Mouse (Mus musculus): Measurements from ENCODE around the gene Eif4a3. TPM values are rescaled to one million over a fixed set of nuclear protein-coding genes. Genes with fewer than 3 reads are reported as not detected.

The Eif4a3 gene
- polyA plus RNA-seq (2012; fragmentation: generic; extraction: Trizol) = 349 TPM
- long read RNA-seq, experiment 1, transcript Eif4a3-206 (2 exons, 613 nt) = minor isoform, 7 of 303 reads
- long read RNA-seq, experiment 1, transcript Eif4a3-201 (12 exons, 1,509 nt) = major isoform, 269 of 303 reads
- long read RNA-seq, experiment 1, partial matches to known transcripts = 14 of 303 reads
- long read RNA-seq, experiment 1, other reads (novel, unspliced or antisense) = 11 of 303 reads
- long read RNA-seq, experiment 2, transcript Eif4a3-201 (12 exons, 1,509 nt) = major isoform, 1,400 of 1,437 reads
- long read RNA-seq, experiment 2, partial matches to known transcripts = 14 of 1,437 reads
- long read RNA-seq, experiment 2, other reads (novel, unspliced or antisense) = 22 of 1,437 reads

GRCm38 (mm10) chr11:119299391-119300245, at the start of gene Eif4a3:
TSS of gene Eif4a3 (minus strand) at chr11:119300089.
- peak within 1 kb of the TSS; percentile 95 for H3ac ChIP-seq (ENCODE audit: control insufficient read depth, insufficient read length, low read depth)
- peaks cover 40% of the 10 kb centered on the region for H3K79me3 ChIP-seq (ENCODE audit: low read depth)
- peaks cover 21% of the 10 kb centered on the region for H3K27me3 ChIP-seq (ENCODE audit: control insufficient read depth, insufficient read depth, insufficient read length)
- peak; percentile 75 for TF ChIP-seq MAX (IDR thresholded peaks at IDR 0.05)
- no peak for TF ChIP-seq FOSL1 (IDR thresholded peaks at IDR 0.05; ENCODE audit: insufficient read depth, low read length, poor library complexity, severe bottlenecking)
- H3K79me2 ChIP-seq (ENCODE audit: control insufficient read depth, insufficient read depth) = peaks cover 54% of the 10 kb centered on the region
- peak within 1 kb of the TSS; percentile 99 for H3K4me3 ChIP-seq (ENCODE audit: insufficient read depth, poor library complexity, severe bottlenecking)
- peaks cover 37% of the 10 kb centered on the region for H3K36me3 ChIP-seq (ENCODE audit: control insufficient read depth, insufficient read depth)

GRCm38 (mm10) chr11:119347125-119347524, 47.2 kb upstream of the Eif4a3 start:
- Histone ChIP-seq H3K27me3 (ENCODE audit: control insufficient read depth, insufficient read depth, insufficient read length) (peaks cover 36% of the 10 kb centered on the region), H3K4me3 (ENCODE audit: insufficient read depth, poor library complexity, severe bottlenecking) (no peak overlapping the region), H3K79me3 (ENCODE audit: low read depth) (no peaks in the 10 kb centered on the region), H3K79me2 (ENCODE audit: control insufficient read depth, insufficient read depth) (no peaks in the 10 kb centered on the region), H3ac (ENCODE audit: control insufficient read depth, insufficient read length, low read depth) (no peak overlapping the region), H3K36me3 (ENCODE audit: control insufficient read depth, insufficient read depth) (no peaks in the 10 kb centered on the region)
- TF ChIP-seq MAX (IDR thresholded peaks at IDR 0.05) (no peak), MYOD1 (IDR thresholded peaks at IDR 0.05; ENCODE audit: control insufficient read depth, insufficient read length, low read depth) (no peak)

DNA sequence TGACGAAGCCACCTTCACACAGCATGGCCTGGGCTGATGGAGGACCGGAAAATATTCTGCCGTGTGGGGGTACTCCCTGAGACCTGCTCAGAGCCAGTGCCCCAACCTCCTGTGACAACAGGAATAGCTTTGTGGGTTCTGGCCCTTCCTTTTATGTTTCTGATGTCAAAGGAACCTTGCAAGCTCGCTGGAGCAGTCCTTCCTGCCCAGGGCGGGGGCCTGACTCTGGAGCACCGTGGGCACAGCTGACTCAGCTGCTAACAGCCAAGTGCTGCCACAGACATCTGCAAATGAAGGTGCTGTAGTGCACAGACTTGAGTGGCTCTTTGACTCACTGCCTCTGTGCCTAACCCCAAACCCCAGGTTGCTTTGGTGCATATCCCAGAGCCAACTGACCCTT, 45.0 kb upstream of the Eif4a3 start:
- no peaks in the 10 kb centered on the region for H3K36me3 ChIP-seq (ENCODE audit: control insufficient read depth, insufficient read depth)
- no peak for TF ChIP-seq CEBPB (IDR thresholded peaks at IDR 0.05; ENCODE audit: low read depth)
- TF ChIP-seq MYOD1 (IDR thresholded peaks at IDR 0.05; ENCODE audit: control insufficient read depth, insufficient read length, low read depth) = no peak
- no peak for TF ChIP-seq USF1 (IDR thresholded peaks at IDR 0.05; ENCODE audit: low read depth)
- TF ChIP-seq MYOG (IDR thresholded peaks at IDR 0.05; ENCODE audit: control insufficient read depth, extremely low read depth, insufficient read length) = no peak
- TF ChIP-seq CTCF (IDR thresholded peaks at IDR 0.05; ENCODE audit: control insufficient read depth, insufficient read depth, insufficient read length) = no peak
- no peak for TF ChIP-seq MAX (IDR thresholded peaks at IDR 0.05)
- TF ChIP-seq FOSL1 (IDR thresholded peaks at IDR 0.05; ENCODE audit: insufficient read depth, low read length, poor library complexity, severe bottlenecking) = no peak
- no peak overlapping the region for H3K4me3 ChIP-seq (ENCODE audit: insufficient read depth, poor library complexity, severe bottlenecking)
- no peaks in the 10 kb centered on the region for H3K79me3 ChIP-seq (ENCODE audit: low read depth)
- no peaks in the 10 kb centered on the region for H3K79me2 ChIP-seq (ENCODE audit: control insufficient read depth, insufficient read depth)
- H3ac ChIP-seq (ENCODE audit: control insufficient read depth, insufficient read length, low read depth) = no peak overlapping the region
- peaks cover 38% of the 10 kb centered on the region for H3K27me3 ChIP-seq (ENCODE audit: control insufficient read depth, insufficient read depth, insufficient read length)

DNA sequence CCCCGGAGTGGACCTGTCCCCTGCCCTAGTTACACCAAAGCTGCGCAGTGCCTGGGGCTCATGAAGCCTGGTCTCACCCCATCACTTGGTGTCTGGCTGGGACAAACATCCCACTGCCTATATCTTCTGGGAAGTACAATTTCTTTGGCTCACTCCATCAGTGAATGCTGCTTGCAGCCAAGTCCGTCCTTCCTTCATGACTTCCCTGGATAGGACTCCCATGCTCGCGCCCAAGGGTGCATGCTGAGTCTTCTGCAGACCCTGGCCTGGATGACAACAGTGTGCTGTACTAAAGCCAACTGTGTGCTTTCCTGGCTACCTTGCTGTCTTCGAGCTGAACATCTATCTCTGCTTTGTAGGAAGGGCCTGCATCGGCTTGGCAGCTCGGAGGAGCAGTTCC, 44.3 kb upstream of the Eif4a3 start:
- Histone ChIP-seq H3K4me3 (ENCODE audit: insufficient read depth, poor library complexity, severe bottlenecking) (no peak overlapping the region), H3ac (ENCODE audit: control insufficient read depth, insufficient read length, low read depth) (no peak overlapping the region), H3K27me3 (ENCODE audit: control insufficient read depth, insufficient read depth, insufficient read length) (peaks cover 38% of the 10 kb centered on the region), H3K79me3 (ENCODE audit: low read depth) (no peaks in the 10 kb centered on the region), H3K79me2 (ENCODE audit: control insufficient read depth, insufficient read depth) (no peaks in the 10 kb centered on the region), H3K36me3 (ENCODE audit: control insufficient read depth, insufficient read depth) (no peaks in the 10 kb centered on the region)
- no peak for TF ChIP-seq MYOD1 (IDR thresholded peaks at IDR 0.05; ENCODE audit: control insufficient read depth, insufficient read length, low read depth)
- TF ChIP-seq MAX (IDR thresholded peaks at IDR 0.05) = no peak
- no peak for TF ChIP-seq CTCF (IDR thresholded peaks at IDR 0.05; ENCODE audit: control insufficient read depth, insufficient read depth, insufficient read length)
- TF ChIP-seq FOSL1 (IDR thresholded peaks at IDR 0.05; ENCODE audit: insufficient read depth, low read length, poor library complexity, severe bottlenecking) = no peak
- TF ChIP-seq MYOG (IDR thresholded peaks at IDR 0.05; ENCODE audit: control insufficient read depth, extremely low read depth, insufficient read length) = no peak
- TF ChIP-seq USF1 (IDR thresholded peaks at IDR 0.05; ENCODE audit: low read depth) = no peak
- TF ChIP-seq CEBPB (IDR thresholded peaks at IDR 0.05; ENCODE audit: low read depth) = no peak

- peak; percentile 60 for TF ChIP-seq CTCF (IDR thresholded peaks at IDR 0.05; ENCODE audit: control insufficient read depth, insufficient read depth, insufficient read length)
- no peak for TF ChIP-seq MYOD1 (IDR thresholded peaks at IDR 0.05; ENCODE audit: control insufficient read depth, insufficient read length, low read depth)
- H3K79me2 ChIP-seq (ENCODE audit: control insufficient read depth, insufficient read depth) = no peaks in the 10 kb centered on the region
These were observed 39.7 kb upstream of the Eif4a3 start for GRCm38 (mm10) chr11:119339637-119340036.

DNA sequence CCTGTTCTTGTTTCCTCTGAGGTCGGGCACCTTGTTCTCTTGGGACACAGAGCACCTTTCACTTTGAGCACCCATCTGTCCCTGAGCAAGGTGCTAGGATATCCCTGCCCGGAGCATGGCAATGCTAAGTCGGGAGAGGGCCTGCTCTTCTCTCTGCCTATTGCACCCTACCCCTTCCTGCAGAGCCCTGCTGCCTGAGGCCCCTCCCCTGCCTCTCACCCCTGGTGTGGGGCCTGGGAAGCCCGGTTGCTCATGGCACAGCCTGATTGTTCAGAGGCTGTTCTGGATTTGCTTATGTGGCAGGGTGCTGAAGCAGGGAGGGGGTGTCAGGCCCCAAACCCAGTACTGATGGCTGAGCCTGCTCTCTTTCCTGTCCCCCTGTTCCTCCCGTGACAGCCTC, 39.3 kb upstream of the Eif4a3 start:
- Histone ChIP-seq H3ac (ENCODE audit: control insufficient read depth, insufficient read length, low read depth) (no peak overlapping the region), H3K4me3 (ENCODE audit: insufficient read depth, poor library complexity, severe bottlenecking) (no peak overlapping the region), H3K36me3 (ENCODE audit: control insufficient read depth, insufficient read depth) (no peaks in the 10 kb centered on the region), H3K79me3 (ENCODE audit: low read depth) (no peaks in the 10 kb centered on the region), H3K27me3 (ENCODE audit: control insufficient read depth, insufficient read depth, insufficient read length) (peaks cover 40% of the 10 kb centered on the region), H3K79me2 (ENCODE audit: control insufficient read depth, insufficient read depth) (no peaks in the 10 kb centered on the region)
- no peak for TF ChIP-seq FOSL1 (IDR thresholded peaks at IDR 0.05; ENCODE audit: insufficient read depth, low read length, poor library complexity, severe bottlenecking)
- TF ChIP-seq MYOD1 (IDR thresholded peaks at IDR 0.05; ENCODE audit: control insufficient read depth, insufficient read length, low read depth) = no peak
- no peak for TF ChIP-seq CTCF (IDR thresholded peaks at IDR 0.05; ENCODE audit: control insufficient read depth, insufficient read depth, insufficient read length)
- no peak for TF ChIP-seq MAX (IDR thresholded peaks at IDR 0.05)
- TF ChIP-seq USF1 (IDR thresholded peaks at IDR 0.05; ENCODE audit: low read depth) = no peak
- TF ChIP-seq MYOG (IDR thresholded peaks at IDR 0.05; ENCODE audit: control insufficient read depth, extremely low read depth, insufficient read length) = no peak
- no peak for TF ChIP-seq CEBPB (IDR thresholded peaks at IDR 0.05; ENCODE audit: low read depth)

More at GRCm38 (mm10) chr11:119339637-119340036, 39.7 kb upstream of the Eif4a3 start:
- H3K4me3 ChIP-seq (ENCODE audit: insufficient read depth, poor library complexity, severe bottlenecking) = no peak overlapping the region
- no peaks in the 10 kb centered on the region for H3K79me3 ChIP-seq (ENCODE audit: low read depth)
- peaks cover 45% of the 10 kb centered on the region for H3K27me3 ChIP-seq (ENCODE audit: control insufficient read depth, insufficient read depth, insufficient read length)
- H3K36me3 ChIP-seq (ENCODE audit: control insufficient read depth, insufficient read depth) = no peaks in the 10 kb centered on the region
- H3ac ChIP-seq (ENCODE audit: control insufficient read depth, insufficient read length, low read depth) = no peak overlapping the region
